Mouse (Mus musculus) cerebellum, postnatal 36 days (tissue): ENCODE results near the gene Araf.
A peak's percentile ranks its signal among the peaks of the same experiment; 100 is the strongest.
"Not testable (repeated sequence)": the region's sequence is repeated elsewhere in the genome, so short reads cannot be mapped to it uniquely, and the experiment has no call there.

Experiments used
- DNase-seq, 2 experiments: peaks; one replicate each; pipeline ENCODE4 v3.0.0; 2021 to 2022; ENCODE audit warnings: mixed read lengths in 2 of 2

The Araf gene

DNA sequence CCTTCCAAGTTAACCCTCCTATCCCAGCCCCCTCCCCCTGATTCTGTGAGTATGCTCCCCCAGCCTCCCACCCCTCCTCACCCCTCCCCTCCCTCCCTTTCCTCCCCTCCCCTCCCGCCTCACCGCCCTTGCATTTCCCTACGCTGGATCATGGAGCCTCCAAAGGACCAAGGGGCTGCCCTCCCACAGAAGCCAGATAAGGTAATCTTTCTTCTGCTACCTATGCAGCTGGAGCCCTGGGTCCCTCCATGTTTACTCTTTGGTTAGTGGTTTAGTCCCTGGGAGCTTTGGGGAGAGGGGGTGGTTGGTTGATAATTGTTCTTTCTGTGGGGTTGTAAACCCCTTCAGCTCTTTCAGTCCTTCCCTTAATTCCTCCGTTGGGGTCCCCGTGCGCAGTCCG, at the start of gene Araf:
Gene Araf, plus strand, starts transcription at position 134 of the 400 bp plus-strand sequence.
- peak in 1 of 2 experiments; percentile 18 for DNase-seq

DNA sequence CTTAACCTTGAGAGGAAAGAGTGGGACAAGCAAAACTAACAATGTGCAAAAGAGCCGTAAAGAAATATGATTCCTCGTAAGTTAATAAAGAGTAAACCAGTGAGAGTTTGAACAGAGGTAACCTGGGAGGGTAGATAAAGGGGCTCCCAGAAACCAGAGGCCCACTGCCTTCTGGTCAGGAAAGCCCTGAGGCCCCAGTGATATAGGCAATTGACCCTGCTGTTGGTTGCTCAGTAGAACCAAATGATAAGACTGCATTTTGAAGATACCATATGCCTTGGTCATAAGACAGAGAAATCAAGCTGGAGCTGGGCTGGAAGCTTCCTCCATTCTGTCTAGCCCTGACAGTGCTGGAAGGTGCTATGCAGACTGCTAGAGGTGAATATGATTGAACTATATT, 48.8 kb upstream of the Araf start:
- no peak for DNase-seq

DNA sequence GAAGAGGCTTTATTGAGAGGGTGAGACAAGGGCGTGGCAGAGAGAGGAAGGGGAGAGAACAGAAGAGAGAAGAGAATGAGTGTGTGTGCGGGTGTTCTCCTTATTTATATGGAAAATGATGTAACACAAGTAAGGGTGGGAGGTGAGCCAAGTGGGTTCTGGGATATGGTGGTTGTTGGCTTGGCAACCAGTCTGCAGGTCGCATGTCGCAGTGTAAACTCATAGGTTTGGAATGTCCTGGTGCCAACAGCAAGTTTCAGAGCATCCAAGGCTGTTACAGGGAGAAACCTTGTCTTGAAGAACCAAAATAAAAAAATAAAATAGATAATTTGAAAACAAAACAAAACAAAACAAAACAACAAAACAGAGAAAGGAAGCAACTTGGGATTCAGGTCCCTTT, 36.4 kb upstream of the Araf start:
- no peak for DNase-seq

DNA sequence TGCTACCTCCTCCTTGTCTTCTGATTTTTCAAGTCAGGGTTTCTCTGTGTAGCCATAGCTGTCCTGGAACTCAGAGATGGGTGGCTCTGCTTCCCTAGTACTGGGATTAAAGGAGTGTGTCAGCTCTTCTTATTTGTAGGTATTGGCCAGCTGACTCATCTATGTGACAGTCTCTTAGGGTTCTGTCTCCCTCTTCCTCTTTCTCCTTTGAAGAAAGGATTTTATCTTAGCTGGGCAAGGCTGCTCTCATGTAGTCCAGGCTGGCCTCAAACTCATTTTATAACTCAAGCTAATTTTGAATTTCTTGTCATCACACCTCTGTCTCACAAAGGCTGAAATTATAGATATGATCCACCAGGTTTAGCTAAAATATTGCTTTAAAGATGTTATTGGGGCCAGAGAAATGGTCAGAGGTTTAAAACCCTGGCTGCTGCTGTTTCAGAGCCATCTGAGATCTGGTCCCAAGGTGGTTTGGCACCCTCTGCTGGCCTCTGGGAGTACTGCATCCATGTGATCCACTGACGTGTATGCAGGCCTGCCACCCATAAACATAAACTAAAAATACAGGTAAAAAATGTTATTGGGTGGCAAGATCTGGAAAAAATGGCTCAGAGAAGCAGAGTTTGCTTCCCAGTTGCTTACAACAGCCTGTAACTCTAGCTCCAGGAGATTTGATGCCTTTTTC, 26.8 kb upstream of the Araf start:
- DNase-seq, result peak; percentile 88 to 94

DNA sequence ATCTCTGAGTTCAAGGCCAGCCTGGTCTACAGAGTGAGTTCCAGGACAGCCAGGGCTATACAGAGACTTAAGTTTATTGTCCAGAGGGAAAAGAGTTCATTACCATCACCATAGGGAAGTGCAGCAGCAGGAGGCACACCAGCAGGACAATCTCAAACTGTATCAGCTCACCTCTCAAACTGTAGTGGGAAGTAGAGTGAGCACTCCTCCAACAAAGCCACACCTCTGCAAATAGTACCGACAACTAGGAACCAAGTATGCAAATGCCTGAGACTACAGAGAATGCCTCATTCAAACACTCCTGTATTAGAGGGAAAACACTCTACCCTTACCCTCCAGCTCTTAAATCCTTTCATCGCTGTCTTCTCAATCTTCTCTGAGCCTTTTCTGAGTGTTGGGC, 25.9 kb upstream of the Araf start:
- no peak for DNase-seq

DNA sequence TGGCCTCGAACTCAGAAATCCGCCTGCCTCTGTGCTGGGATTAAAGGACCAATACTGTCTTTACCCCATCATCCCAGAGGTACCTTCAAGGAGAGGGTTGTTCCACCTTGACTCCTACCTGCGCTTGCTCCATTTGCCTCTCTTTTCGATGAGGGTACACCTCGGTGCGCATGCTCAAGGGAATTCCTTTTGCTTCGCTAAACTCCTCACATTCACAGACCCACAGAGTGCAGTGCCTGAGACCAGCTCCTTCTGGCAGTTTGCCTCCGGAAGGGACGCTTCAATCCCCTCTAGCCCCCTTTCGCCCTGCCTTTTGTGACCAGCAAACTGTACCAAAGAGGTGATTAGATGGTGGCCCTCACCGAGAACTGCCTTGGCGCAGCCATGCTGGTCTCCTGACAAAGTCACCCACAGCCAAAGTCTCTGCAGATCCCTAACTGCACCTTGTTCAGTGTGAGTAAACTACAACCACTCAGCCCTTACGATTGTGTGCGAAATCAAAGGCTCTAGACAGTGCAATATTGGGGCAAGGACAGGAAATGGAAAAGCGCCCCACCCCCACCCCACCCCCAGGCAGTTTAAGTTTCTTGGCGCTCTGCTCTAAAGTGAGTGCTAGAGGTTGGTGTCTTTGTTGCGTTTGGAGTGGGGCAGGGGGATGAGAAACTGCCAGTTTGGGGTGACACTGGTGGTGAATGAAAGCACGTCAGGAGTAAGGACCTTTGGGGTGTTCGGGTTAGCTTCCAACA, 22.2 kb upstream of the Araf start:
- no peak for DNase-seq

DNA sequence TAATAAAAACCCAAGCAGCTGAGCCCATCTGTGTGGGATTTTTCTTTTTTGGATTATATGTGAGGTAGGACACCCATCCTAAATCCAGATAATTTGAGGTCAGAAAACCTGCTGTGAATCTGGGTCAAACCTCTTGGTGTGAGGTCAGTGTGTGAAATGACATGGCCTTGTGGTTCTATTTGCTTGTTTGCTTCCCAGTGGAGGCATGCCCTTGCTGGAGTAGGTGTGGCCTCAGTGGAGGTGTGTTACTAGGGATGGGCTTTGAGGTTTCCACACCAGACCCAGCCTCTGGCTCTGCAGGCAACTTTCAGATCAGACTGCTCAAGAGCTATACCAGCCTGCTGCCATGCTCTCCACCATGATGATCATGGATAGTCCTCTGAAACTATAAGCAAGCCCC, 20.0 kb upstream of the Araf start:
- no peak for DNase-seq

DNA sequence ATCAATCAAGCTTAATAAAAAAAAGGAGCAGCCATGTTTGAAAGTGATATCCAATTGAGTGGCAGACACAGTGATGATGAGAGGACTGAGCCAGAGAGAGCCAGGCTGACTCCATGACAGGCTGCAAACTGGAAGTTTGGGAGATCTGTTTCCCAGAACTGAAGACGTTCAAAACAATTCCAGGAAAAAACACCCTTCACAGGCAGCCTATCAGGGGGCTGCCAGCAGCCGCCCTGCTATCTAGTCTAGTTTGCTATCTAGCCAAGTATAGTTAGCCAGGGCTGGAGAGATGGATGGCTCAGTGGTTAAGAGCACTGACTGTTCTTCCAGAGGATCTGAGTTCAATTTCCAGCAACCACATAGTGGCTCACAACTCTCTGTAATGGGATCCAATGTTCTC, 10.3 kb upstream of the Araf start:
- DNase-seq, result no peak

DNA sequence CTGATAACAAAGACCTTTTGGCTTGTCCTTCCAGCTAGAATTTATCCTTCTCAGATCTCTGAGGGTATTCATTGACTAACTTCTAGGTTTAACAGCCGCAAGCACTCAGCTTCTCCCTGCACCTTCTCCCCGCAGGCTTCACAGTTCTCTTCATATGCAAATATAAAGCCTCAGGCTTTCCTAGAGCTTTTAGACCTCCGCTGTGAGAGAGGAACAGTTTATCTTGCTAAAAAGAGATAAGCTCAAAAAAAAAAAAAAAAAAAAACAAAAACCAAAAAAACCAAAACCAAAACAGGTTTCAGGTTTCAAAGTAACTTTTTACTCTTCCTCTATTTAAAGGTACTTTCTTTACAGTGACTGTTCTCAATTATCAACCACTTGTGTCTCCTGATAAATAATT, 5.2 kb upstream of the Araf start:
- DNase-seq, result no peak

DNA sequence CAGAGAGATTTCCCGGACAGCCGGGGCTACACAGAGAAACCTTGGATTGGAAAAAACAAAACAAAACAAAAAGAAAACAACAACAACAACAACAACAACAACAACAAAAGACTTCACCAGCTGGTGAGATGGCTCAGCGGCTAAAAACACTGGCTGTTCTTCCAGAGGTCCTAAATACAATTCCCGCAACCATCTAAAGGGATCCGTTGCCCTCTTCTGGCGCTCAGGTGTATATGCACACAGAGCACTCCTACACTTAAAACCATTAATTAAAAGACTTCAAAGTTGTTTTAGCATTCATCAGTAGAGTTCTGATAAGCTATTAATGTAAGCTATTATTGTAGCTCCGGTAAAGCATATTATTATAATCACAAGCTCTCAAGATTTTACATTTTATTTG, 4.4 kb upstream of the Araf start:
- DNase-seq, result no peak

DNA sequence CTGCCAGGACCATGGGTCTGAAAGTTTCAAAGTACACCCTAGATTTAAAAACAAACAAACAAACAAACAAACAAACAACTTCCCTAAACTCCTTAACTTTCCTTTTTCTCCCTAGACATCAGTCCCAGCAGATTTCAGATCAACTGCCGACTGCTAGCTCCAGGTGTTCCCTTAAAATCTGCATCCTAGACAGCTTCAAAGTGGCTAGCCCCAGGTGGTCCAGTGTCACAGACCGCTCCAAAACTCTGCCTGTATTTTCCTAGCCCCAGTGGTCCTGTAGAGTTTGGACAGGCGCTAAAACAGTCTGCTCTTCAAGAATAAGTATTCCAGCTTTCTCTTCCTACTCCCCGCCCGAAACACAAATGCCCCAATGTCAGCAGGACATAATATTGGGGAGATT, 3.4 kb upstream of the Araf start:
- no peak for DNase-seq

DNA sequence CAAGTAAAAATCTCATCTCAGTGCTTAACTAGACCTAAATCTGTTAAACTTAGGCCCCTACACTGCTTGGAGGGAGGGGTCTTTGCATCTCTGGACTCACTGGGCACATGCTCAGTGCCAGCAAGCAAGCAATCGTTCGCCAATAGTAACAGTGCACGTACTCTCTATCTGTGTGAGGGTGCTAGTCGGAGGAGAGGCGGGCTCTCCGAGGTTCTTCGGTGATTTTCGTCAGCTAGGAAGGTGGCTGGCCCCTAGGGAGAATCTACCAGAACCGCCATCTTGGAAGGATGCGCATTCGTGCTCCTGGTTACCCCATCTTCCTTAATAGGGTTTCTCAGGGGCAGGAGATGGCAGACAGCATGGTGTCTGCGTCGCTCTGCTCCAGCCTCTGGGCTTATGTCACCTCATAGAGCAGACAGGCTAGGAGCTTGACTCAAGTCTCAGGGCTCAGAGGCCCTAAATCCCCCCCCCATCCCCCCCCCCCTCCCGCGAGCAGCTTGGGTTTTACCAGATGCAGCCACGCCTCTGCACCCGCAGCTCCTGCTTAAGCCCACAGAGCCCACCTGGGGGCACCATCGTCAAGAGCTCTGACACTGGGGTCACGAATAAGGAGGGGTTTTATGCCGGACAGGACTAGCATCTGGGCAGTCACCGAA, 655 bp downstream of the Araf start:
- DNase-seq, result peak; percentile 78 to 79

DNA sequence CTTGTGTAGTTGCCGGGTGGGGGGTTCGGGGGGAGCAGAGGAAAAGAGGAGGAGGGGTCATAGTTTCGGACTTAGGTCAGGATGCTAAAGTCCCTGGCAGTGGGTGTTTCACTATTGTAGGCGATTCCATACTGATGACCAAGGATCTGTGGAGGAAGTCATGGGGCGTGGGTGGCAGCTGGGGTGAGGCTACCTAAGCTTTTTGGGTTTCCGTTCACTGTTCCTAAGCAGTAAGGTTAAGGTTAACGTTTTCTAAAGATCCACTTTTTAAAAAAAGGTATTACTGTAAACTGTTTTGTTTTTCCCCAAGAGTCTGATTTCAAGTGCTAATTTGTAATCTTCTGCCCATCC, 1.2 kb downstream of the Araf start:
- no peak for DNase-seq

DNA sequence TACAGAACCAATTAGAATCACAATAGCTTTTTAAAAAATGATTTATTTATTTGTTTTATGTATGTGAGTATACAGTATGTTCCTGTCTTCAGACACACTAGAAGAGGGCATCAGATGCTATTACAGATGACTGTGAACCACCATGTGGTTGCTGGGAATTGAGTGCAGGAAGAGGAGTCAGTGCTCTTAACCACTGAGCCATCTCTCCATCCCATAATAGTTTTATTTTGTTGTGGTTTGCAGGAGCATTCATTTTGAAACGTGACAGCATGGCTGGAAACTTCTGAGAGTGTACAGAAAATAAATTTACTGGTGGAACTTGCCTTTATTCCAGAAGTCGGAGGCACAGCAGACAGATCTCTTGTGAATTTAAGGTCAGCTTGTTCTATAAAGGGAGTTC, 3.8 kb downstream of the Araf start:
- DNase-seq, result no peak

DNA sequence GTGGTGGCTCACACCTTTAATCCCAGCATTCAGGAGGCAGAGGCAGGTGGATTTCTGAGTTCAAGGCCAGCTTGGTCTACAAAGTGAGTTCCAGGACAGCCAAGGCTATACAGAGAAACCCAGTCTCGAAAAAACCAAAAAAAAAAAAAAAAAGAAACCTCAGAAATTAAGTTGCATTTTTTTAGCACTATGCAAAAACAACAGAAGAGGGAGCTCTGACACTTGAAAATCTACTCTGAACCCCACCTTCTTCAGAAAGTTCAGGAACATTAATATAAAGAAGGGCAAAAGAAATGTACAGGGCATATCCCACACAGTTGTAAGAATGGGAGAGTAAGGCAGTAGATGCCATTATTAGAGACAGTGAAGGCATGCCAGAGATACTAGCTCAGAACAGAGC, 6.7 kb downstream of the Araf start:
- not testable (repeated sequence) for DNase-seq

DNA sequence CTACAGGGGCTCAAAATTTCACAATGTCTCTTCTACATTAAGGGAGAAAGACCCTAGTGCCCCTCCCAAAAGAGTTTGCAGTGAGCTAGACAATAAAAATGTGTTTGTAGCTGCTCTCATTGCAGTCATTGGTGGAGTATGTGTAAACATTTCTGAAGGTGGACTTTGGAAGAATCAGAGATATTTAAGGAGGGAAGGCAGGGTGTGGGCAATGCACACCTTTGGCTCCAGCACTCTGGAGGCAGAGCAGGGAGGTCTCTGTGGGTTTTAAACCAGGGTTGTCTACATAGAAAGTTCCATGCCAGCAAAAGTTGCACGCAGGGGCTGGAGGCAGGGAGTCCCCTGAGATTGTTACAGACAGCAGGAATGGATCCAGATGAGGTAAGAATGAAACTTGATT, 8.7 kb downstream of the Araf start:
- DNase-seq, result no peak

DNA sequence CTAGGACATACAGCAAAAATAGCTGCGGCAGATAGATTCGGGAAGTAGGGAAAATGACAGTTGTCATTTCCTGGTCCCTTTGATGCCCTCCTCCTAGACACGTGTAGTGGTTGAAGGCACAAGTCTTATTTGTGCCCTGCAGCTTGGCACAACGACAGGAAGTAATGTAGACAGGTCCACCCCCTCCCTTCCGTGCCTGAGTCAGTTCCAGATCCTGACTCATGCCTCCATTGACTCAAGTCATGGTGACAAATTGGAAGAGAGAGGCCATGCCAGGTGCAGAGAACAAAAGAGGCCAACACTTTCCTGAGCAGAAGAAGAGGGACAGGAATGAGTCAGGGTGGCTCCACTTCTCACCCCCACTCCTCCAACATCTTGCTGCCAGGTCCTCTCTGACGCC, 19.4 kb downstream of the Araf start:
- DNase-seq, result peak; percentile 13 to 31

DNA sequence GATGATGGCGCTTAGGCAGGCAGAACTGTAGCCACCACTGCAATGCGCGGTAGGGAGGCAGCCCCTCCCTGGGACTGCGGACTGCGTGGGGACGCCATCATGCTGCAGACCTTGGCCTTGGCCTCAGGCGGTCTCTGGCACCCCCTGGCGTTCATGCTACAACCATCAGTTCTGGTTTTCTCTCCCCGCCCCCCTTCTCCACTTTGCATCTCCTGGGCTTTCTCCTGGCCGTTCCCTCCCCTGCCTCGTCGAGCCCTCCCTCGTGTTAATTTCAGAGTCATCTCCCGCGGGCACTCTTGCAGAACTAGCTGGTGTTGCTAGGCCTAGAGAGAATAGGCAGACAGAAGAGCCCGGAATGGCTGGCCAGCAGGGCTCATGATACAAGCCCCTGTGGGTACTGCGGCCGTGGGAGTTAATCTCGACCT, 21.6 kb downstream of the Araf start:
- DNase-seq, result peak; percentile 86 to 87

DNA sequence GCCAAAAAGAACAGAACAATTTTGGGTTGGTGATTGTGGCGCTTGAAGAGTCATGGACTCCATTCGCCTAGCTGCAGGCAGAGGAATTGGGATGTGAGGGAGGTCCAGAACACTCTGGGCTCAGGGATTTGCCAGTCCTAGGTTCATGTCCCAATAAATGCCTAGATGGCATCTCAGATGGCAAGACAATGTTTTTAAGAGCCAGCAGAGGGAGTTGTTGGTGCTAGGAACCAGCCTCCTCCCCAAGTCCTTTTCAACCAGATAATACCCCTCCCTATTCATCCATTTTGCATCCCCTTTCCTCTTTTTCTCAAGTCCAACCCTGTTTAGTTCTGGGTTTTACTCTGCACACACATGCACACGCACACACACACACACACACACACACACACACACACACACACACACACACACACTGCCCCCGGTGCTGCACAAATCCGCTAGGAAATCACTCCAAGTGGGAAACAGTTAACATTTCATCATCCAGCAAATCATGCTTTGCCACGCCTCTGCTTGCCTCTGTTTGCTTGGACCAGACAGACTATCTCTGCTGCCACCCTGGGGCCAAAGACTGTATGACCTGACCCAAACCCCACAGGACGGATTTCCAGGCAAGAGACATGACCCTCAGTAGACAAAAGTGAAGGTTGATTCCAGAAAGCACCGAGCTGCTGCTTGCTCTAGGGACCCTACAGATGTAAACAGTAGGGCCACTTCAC, 22.3 kb downstream of the Araf start:
- DNase-seq, result peak; percentile 64 to 66

DNA sequence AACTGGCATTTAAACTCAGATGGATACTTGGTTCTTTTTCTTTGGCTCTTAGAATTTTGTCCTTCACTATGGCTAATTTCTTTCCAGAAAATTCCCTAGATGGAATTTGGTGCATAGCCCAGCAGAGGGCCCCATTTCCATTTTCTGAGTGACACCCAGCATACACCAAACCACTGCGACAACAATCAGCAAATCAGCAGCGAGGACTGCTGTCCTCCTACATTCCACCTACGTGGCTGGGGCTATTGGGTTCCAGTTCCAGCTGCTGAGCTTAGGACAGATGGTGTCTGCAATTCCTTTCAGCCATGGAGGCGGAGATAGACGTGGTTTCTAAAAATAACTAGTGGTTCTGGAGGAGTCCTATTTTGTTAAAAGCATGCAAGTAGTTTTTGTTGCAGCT, 31.3 kb downstream of the Araf start:
- DNase-seq, result peak; percentile 62 to 63

DNA sequence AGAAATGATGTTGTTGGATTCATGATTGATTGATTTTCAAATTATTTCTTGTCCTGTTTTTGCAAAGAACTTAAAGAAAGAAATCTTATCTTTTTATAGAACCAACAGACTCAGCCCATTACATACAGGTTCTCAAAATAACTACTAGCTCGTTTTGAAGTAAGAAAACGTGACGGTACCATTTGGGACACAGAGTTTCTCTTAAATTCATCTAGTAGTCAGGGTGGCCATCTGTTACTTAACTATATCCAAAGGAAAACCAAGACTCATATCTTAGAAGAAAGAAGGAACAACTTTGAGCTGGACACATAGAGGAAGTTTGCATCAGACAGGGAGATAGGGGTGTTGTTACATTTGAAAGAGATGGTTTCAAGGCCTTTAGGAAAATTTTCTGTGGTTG, 49.6 kb downstream of the Araf start:
- no peak for DNase-seq

DNA sequence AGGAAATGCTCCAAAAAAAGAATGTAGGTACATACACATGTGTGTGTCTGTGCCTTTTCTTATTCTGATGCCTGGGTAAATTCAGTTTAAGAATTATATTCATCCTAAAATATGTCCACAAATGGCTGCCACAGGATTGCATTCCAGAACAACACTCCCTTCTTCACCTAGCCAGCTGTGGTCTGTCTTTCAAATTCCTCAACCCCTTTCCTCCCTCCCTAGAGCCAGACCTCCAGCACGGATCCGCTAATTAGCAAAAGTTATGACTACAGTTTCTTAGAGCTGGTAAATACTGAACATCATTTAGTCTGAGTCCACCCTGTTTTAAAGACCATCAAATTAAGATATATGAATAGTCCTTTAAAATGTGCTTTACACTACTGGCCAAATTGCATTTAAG, 50.2 kb downstream of the Araf start:
- DNase-seq, result no peak

DNA sequence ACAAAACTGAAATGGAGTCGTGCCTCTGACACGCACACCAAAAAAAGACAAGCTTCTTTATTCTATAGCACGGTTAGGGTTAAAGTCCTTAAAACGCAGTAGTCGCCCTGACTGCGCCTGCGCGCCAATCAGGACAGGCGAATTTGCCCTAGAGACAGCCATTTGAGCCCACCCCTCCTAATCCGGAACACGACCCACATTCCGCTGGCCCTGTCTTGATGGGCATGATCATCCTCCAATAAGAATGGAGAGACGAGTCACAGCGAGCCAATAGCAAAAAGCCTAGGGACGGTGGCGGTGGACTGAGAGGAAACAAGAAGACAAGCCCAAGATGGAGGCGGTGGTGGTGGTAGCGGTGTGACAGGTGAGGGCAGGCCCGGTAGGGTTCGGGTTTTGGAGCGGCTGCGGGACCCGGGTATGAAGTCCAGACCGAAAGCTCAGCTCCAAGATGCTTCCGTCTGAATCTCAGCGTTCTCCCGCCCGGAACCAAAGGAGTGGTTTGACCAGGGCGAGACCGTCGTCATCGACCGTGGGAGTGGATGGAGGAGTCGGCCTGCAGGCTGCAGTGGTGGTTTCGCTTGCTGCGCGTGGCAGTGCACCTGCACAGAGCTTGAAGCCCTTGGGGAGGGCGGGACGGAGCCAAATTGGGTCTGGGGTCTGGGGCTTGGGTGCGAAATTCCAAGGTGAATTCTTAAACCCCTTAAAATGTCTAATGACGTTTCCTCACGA, 50.8 kb downstream of the Araf start:
- DNase-seq, result peak; percentile 84 to 87
